Mouse (Mus musculus) testis, adult 2 months (tissue): ENCODE results near the gene Xcl1.

Experiments
- CTCF ChIP-seq: fragments of 200-500 bp; IDR thresholded peaks from 2 replicates; pipeline ENCODE4 v1.5.1; 2012; ENCODE audit warnings: low read depth, mild to moderate bottlenecking, inconsistent platforms, low read length, moderate library complexity; ENCODE audit not compliant: control insufficient read depth, insufficient read depth, insufficient replicate concordance
- POLR2A ChIP-seq: fragments of 200-500 bp; IDR thresholded peaks from 2 replicates; pipeline ENCODE4 v1.6.1; 2012; ENCODE audit warnings: low read depth, mild to moderate bottlenecking, inconsistent platforms, low read length, moderate library complexity; ENCODE audit not compliant: control insufficient read depth

GRCm38 (mm10) chr1:164957974-164958373 is 22.6 kb upstream of the Xcl1 start:
- TF ChIP-seq POLR2A (no peak), CTCF (no peak)
